Mouse (Mus musculus): Measurements from ENCODE around the gene Slc6a16. TPM values are rescaled to one million over a fixed set of nuclear protein-coding genes. Genes with fewer than 3 reads are reported as not detected.

The Slc6a16 gene
- polyA plus RNA-seq, 1 experiment from 2014 or later: not detected

- Histone ChIP-seq H3K27ac (ENCODE audit: low read length) (no peak overlapping the region), H3K9ac (replicated peaks; ENCODE audit: low read depth) (no peak overlapping the region), H3K27me3 (replicated peaks; ENCODE audit: insufficient read depth, low read length) (no peaks in the 10 kb centered on the region; the same call in 1 of the 2 replicates), H3K4me3 (ENCODE audit: low read depth, low read length) (no peak overlapping the region), H3K4me1 (ENCODE audit: insufficient read depth, low read depth, low read length) (no peaks in the 10 kb centered on the region), H3K4me2 (replicated peaks; ENCODE audit: low read depth, low read length) (no peak overlapping the region), H3K36me3 (ENCODE audit: insufficient read depth, low read length) (no peaks in the 10 kb centered on the region), H3K9me3 (ENCODE audit: low read length) (no peaks in the 10 kb centered on the region)
- no peak for DNase-seq (ENCODE audit: low spot score)
- peak; percentile 13; the same call in 1 of the 2 replicates for ATAC-seq
- WGBS: 62% methylated on average over 17 of the region's 17 CpGs
- no peak for TF ChIP-seq CTCF (IDR thresholded peaks at IDR 0.05)
- no peak for TF ChIP-seq EP300 (IDR thresholded peaks at IDR 0.05)
Measured at GRCm38 (mm10) chr7:45193871-45194785, 46.8 kb upstream of the Slc6a16 start.

GRCm38 (mm10) chr7:45195341-45196175 is 45.3 kb upstream of the Slc6a16 start:
- Histone ChIP-seq H3K4me1 (ENCODE audit: insufficient read depth, low read depth, low read length) (no peaks in the 10 kb centered on the region), H3K36me3 (ENCODE audit: insufficient read depth, low read length) (no peaks in the 10 kb centered on the region), H3K4me3 (ENCODE audit: low read depth, low read length) (no peak overlapping the region), H3K9ac (replicated peaks; ENCODE audit: low read depth) (no peak overlapping the region), H3K27me3 (replicated peaks; ENCODE audit: insufficient read depth, low read length) (no peaks in the 10 kb centered on the region; the same call in 1 of the 2 replicates), H3K9me3 (ENCODE audit: low read length) (no peaks in the 10 kb centered on the region), H3K27ac (ENCODE audit: low read length) (no peak overlapping the region), H3K4me2 (replicated peaks; ENCODE audit: low read depth, low read length) (no peak overlapping the region)
- ATAC-seq (no peak), DNase-seq (ENCODE audit: low spot score) (no peak)
- TF ChIP-seq EP300 (IDR thresholded peaks at IDR 0.05) (no peak), CTCF (IDR thresholded peaks at IDR 0.05) (no peak)
- WGBS: 51% methylated on average over 13 of the region's 13 CpGs

GRCm38 (mm10) chr7:45196176-45196535 is 44.7 kb upstream of the Slc6a16 start:
- H3K36me3 ChIP-seq (ENCODE audit: insufficient read depth, low read length): no peaks in the 10 kb centered on the region
- ATAC-seq (no peak), DNase-seq (ENCODE audit: low spot score) (no peak)
- H3K4me3 ChIP-seq (ENCODE audit: low read depth, low read length): no peak overlapping the region
- no peak overlapping the region for H3K27ac ChIP-seq (ENCODE audit: low read length)
- H3K4me1 ChIP-seq (ENCODE audit: insufficient read depth, low read depth, low read length): no peaks in the 10 kb centered on the region
- no peaks in the 10 kb centered on the region for H3K9me3 ChIP-seq (ENCODE audit: low read length)
- H3K4me2 ChIP-seq (replicated peaks; ENCODE audit: low read depth, low read length): no peak overlapping the region
- TF ChIP-seq CTCF (IDR thresholded peaks at IDR 0.05) (no peak), EP300 (IDR thresholded peaks at IDR 0.05) (no peak)
- H3K9ac ChIP-seq (replicated peaks; ENCODE audit: low read depth): no peak overlapping the region
- WGBS: 78% methylated on average over 4 of the region's 4 CpGs
- H3K27me3 ChIP-seq (replicated peaks; ENCODE audit: insufficient read depth, low read length): no peaks in the 10 kb centered on the region; the same call in 1 of the 2 replicates

GRCm38 (mm10) chr7:45196994-45197393 is 43.9 kb upstream of the Slc6a16 start:
- no peaks in the 10 kb centered on the region for H3K36me3 ChIP-seq (ENCODE audit: insufficient read depth, low read length)
- 59% methylated on average over 5 of the region's 5 CpGs for WGBS

GRCm38 (mm10) chr7:45198435-45198834 is 42.5 kb upstream of the Slc6a16 start:
- ATAC-seq (peak; percentile 69), DNase-seq (ENCODE audit: low spot score) (peak; percentile 81)
- no peak overlapping the region for H3K4me3 ChIP-seq (ENCODE audit: low read depth, low read length)
- no peaks in the 10 kb centered on the region for H3K27me3 ChIP-seq (replicated peaks; ENCODE audit: insufficient read depth, low read length)
- no peak overlapping the region for H3K9ac ChIP-seq (replicated peaks; ENCODE audit: low read depth)
- no peaks in the 10 kb centered on the region for H3K9me3 ChIP-seq (ENCODE audit: low read length)
- no peaks in the 10 kb centered on the region for H3K4me1 ChIP-seq (ENCODE audit: insufficient read depth, low read depth, low read length)
- H3K36me3 ChIP-seq (ENCODE audit: insufficient read depth, low read length): no peaks in the 10 kb centered on the region
- H3K27ac ChIP-seq (ENCODE audit: low read length): no peak overlapping the region
- no peak overlapping the region for H3K4me2 ChIP-seq (replicated peaks; ENCODE audit: low read depth, low read length)
- TF ChIP-seq EP300 (IDR thresholded peaks at IDR 0.05) (no peak), CTCF (IDR thresholded peaks at IDR 0.05) (peak; percentile 95)
- WGBS: 9% methylated on average over 5 of the region's 5 CpGs

More at GRCm38 (mm10) chr7:45196994-45197393, 43.9 kb upstream of the Slc6a16 start:
- no peaks in the 10 kb centered on the region; the same call in 1 of the 2 replicates for H3K27me3 ChIP-seq (replicated peaks; ENCODE audit: insufficient read depth, low read length)
- no peak overlapping the region for H3K4me2 ChIP-seq (replicated peaks; ENCODE audit: low read depth, low read length)
- no peaks in the 10 kb centered on the region for H3K9me3 ChIP-seq (ENCODE audit: low read length)
- ATAC-seq (no peak), DNase-seq (ENCODE audit: low spot score) (no peak)
- H3K9ac ChIP-seq (replicated peaks; ENCODE audit: low read depth): no peak overlapping the region
- H3K4me1 ChIP-seq (ENCODE audit: insufficient read depth, low read depth, low read length): no peaks in the 10 kb centered on the region
- no peak overlapping the region for H3K4me3 ChIP-seq (ENCODE audit: low read depth, low read length)
- H3K27ac ChIP-seq (ENCODE audit: low read length): no peak overlapping the region
- TF ChIP-seq CTCF (IDR thresholded peaks at IDR 0.05) (no peak), EP300 (IDR thresholded peaks at IDR 0.05) (no peak)

GRCm38 (mm10) chr7:45198961-45199360 is 41.9 kb upstream of the Slc6a16 start:
- ATAC-seq: no peak
- Histone ChIP-seq H3K4me2 (replicated peaks; ENCODE audit: low read depth, low read length) (no peak overlapping the region), H3K4me1 (ENCODE audit: insufficient read depth, low read depth, low read length) (no peaks in the 10 kb centered on the region), H3K9ac (replicated peaks; ENCODE audit: low read depth) (no peak overlapping the region), H3K36me3 (ENCODE audit: insufficient read depth, low read length) (no peaks in the 10 kb centered on the region), H3K27ac (ENCODE audit: low read length) (no peak overlapping the region), H3K9me3 (ENCODE audit: low read length) (no peaks in the 10 kb centered on the region), H3K4me3 (ENCODE audit: low read depth, low read length) (no peak overlapping the region), H3K27me3 (replicated peaks; ENCODE audit: insufficient read depth, low read length) (no peaks in the 10 kb centered on the region)
- TF ChIP-seq EP300 (IDR thresholded peaks at IDR 0.05) (no peak), CTCF (IDR thresholded peaks at IDR 0.05) (no peak)
- WGBS: 66% methylated on average over 11 of the region's 11 CpGs
- no peak for DNase-seq (ENCODE audit: low spot score)

Data from lung, postnatal 0 days (tissue).